Mouse (Mus musculus) thymus, postnatal 25 days (tissue): ENCODE data around the gene P2ry4.

Source experiments
- DNase-seq: peaks from one replicate; pipeline ENCODE4 v3.0.0; 2022

P2ry4 gene

DNA sequence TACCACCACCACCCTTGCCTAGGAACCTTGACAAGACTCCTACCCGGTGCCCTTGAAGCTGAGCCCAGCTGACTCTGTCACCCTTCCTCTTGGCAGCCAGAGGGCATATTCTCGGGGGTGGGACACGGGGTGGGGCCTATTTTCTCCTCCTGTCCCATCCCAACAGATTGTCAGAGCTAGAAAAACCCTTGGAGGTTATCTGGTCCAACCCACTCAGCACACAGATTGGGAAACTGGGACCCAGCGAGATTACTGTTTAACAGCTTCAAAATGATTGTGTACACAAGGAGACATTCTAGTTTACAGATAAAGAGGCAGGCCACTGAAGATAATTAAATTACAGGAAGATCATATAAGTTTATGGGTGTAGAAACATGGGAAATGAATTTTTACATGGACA is at the start of gene P2ry4:
P2ry4 (minus strand) TSS at position 79 of the 400 bp plus-strand sequence.
- no peak for DNase-seq

- DNase-seq: no peak
Measured at GRCm38 (mm10) chrX:100638477-100638876, 43.8 kb upstream of the P2ry4 start.

GRCm38 (mm10) chrX:100629076-100629475 is 34.4 kb upstream of the P2ry4 start:
- DNase-seq: no peak

- peak; percentile 83 for DNase-seq
Measured at GRCm38 (mm10) chrX:100625802-100626793, 31.4 kb upstream of the P2ry4 start, which contains the start of gene Pdzd11. Gene Pdzd11, minus strand, starts transcription at chrX:100626568.

GRCm38 (mm10) chrX:100625546-100625801 is 30.8 kb upstream of the P2ry4 start, which contains the start of gene Kif4:
Gene Kif4, plus strand, starts transcription at chrX:100625737.
- DNase-seq: no peak

DNA sequence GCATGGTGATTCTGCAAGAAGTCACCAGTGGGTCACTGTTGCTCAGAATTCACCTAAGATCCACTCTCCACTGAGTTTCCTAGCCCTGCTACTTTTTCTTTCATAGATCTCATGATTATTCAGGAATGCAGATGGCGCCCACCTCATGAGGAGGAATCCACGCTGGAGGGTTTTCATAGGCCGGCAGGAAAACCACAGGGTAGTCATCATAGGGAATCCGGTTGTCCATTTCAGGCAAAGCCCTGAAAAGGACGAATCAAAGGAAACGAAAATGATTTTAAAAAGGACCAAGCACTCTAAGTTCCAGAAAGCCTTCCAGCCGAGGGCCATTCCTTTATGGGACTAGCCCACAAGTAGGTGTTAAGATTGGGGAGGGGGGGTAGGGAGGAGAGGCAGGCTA is 30.5 kb upstream of the P2ry4 start:
- DNase-seq: no peak

DNA sequence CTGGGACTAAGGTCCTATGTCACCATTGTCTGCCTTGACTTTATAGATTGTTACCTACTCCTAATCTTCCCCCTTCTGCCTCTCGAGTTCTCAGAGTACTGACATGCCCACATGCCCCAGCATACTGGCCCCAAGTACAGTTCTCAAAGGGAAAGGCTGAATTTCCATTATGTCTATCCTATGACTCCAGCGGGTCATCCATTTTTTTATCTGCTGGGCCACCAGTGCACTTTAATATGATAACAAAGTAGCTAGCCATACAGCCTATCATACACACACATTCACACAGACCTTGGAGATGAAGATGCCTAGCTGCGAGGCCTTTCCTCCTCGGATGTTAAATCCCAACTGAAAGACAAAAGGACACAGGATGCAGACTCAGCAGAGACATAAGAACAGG is 29.6 kb upstream of the P2ry4 start:
- no peak for DNase-seq

DNA sequence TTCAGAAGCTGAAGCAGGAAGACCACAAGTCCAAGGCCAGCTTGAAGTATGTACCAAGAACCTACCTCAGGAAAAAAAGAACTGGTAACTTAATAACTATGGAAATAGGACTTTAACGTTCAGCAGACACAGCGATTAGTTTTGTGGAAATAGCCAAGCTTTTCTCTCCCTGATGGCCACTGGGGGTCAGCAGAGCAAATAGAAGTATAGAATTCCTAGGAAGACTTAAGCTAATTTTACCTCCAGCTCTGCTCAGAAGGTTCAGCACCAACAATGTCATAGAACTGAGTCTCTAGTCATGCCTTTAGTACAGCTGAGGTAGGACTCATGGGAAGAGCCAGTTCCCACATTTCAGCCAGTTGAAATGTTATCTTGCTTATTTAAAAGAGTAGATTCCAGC is 26.7 kb upstream of the P2ry4 start:
- no peak for DNase-seq

GRCm38 (mm10) chrX:100618488-100618887 is 23.8 kb upstream of the P2ry4 start:
- no peak for DNase-seq

DNA sequence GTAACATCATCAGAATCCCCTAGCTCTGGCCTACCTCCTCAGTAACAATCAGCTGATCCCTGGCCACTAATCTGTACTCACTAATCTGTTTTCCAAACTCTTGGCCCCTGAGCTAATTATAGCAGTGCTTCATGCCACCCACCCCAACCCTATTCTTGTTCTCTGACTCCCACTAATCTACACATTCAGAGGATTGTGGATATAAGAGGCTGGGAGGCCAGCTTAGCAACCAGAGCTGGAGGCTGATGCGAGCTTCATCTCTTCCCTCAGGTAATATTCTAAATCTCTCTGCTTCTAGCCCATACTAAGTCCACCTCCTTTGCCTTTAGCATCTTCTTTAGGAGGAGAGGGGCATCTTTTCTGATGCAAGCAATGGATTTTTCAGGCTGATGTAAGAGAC is 10.6 kb upstream of the P2ry4 start, which contains the start of gene Arr3:
Arr3 (plus strand) TSS at position 184 of the 400 bp plus-strand sequence.
- no peak for DNase-seq

DNA sequence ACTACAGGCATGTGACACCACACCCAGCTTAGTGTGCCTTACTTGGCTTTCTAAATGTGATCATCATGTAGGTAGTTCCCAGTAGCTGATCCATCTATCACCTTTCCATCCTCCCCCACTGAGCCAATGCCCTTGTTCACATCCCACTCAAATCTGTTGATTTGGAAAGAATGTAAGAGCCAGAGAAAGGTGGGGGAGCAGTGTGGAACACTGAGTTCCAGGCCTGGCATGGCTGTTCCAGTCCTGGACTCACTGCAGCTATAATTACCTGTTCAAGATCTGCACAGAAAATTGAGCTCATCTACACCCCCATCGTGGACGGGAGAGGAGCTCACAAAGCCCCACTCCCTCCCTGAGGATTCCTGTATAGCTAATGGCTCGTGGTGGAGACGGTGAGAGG is 5.1 kb upstream of the P2ry4 start:
- DNase-seq: no peak

GRCm38 (mm10) chrX:100597439-100597838 is 2.8 kb upstream of the P2ry4 start:
- no peak for DNase-seq

- DNase-seq: no peak
Measured at GRCm38 (mm10) chrX:100571951-100572350, 22.7 kb downstream of the P2ry4 start, which contains the start of gene Awat1. Gene Awat1, plus strand, starts transcription at chrX:100572251.

- no peak for DNase-seq
Measured at GRCm38 (mm10) chrX:100565696-100566095, 29.0 kb downstream of the P2ry4 start.

DNA sequence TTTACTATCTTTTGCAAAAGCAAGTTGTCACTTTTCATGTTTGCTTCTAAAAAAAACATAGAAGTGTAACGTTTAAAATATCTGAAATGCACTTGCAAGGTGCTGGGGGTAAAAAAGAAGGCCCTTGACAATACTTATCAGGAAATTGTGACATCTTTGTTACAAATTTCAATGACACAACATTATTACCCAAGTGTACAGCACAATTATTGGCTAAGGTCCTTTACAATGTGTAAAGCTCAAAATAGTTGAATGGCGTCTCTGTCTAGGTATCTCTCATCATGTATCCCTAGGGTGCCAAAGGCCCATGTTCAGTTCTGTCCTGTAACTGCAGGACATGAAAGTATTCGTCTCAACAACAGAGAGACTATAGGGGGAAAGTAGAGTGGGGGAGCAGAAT is 38.6 kb downstream of the P2ry4 start:
- DNase-seq: no peak
